Mouse (Mus musculus) CD4-positive, CD25-positive, alpha-beta regulatory T cell, adult 2 months (primary cell): ENCODE data around the gene Olfr1241.

ENCODE experiments used
- DNase-seq: peaks from one replicate; pipeline ENCODE4 v3.0.0-alpha.2; 2012; ENCODE audit warnings: low read depth, low spot score

Gene Olfr1241

DNA sequence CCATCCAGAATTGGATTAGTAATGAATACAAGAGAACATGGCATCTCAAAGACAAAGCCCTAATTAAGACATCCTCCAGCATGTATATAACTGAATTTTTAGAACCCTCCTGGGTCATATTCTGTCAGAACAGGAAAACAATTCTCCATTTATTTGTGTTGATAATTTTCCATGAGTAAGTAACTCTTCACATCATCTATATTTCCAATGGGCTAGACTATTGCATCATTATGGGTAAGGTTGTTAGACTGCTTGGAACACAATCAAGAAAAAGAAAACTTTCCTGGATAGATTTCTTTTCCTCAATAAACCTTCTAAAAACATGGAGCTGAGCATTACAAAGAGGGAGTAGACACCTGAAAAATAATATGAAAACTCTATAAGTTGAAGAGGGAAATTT lies at the start of gene Olfr1241:
TSS of gene Olfr1241 (minus strand) at position 101 of the 400 bp plus-strand sequence.
- DNase-seq, result no peak

- no peak for DNase-seq
Observed at GRCm38 (mm10) chr2:89531387-89531786, 44.5 kb upstream of the Olfr1241 start, which contains the start of gene Olfr1243. Olfr1243 (minus strand) TSS chr2:89531487.

- no peak for DNase-seq
Observed at GRCm38 (mm10) chr2:89498235-89498634, 11.3 kb upstream of the Olfr1241 start, which contains the start of gene Olfr1242. Olfr1242 (minus strand) TSS chr2:89498335.

DNA sequence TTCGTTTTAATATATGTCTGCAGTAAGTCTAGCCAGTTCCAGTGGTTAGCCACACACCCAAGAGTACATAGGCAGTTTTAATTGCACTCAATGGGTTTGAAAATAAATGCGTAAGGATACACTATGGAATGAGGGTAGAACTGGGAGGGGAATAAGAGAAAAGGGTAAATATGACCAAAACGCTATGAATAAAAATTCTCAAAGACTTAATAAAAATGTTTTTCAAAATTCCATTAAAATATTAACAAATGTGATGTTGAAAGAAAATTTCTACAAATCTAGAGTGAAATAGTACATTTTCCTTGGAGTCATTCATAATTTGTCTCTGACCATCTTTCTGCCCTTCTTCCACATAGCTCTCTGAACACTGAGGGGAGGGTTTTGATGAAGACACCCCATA lies 44.0 kb downstream of the Olfr1241 start, which contains the start of gene Olfr1240:
TSS of gene Olfr1240 (minus strand) at position 101 of the 400 bp plus-strand sequence.
- DNase-seq, result no peak
